Mouse (Mus musculus): Measurements from ENCODE around the gene Rpl37. TPM values are rescaled to one million over a fixed set of nuclear protein-coding genes. Genes with fewer than 3 reads are reported as not detected.
A peak's percentile ranks its signal among the peaks of the same experiment; 100 is the strongest.

Rpl37 gene
- polyA plus RNA-seq, 1 experiment: 999 TPM

GRCm38 (mm10) chr15:5106293-5106692 is 10.2 kb upstream of the Rpl37 start:
- TF ChIP-seq POLR2A (IDR thresholded peaks at IDR 0.05; ENCODE audit: borderline replicate concordance, extremely low read depth, insufficient read depth, insufficient read length, poor library complexity, severe bottlenecking) (no peak), CTCF (IDR thresholded peaks at IDR 0.05; ENCODE audit: borderline replicate concordance, extremely low read depth, insufficient read depth, insufficient read length) (no peak)

GRCm38 (mm10) chr15:5107686-5108654 is 8.5 kb upstream of the Rpl37 start, which contains the start of gene Card6:
Card6 (minus strand) TSS chr15:5108539.
- TF ChIP-seq CTCF (IDR thresholded peaks at IDR 0.05; ENCODE audit: borderline replicate concordance, extremely low read depth, insufficient read depth, insufficient read length): no peak
- no peak for TF ChIP-seq POLR2A (IDR thresholded peaks at IDR 0.05; ENCODE audit: borderline replicate concordance, extremely low read depth, insufficient read depth, insufficient read length, poor library complexity, severe bottlenecking)

More at GRCm38 (mm10) chr15:5106293-5106692, 10.2 kb upstream of the Rpl37 start:
- DNase-seq (ENCODE audit: low read depth): peak; percentile 42

GRCm38 (mm10) chr15:5108655-5109040 is 7.8 kb upstream of the Rpl37 start:
- TF ChIP-seq POLR2A (IDR thresholded peaks at IDR 0.05; ENCODE audit: borderline replicate concordance, extremely low read depth, insufficient read depth, insufficient read length, poor library complexity, severe bottlenecking): no peak
- no peak for TF ChIP-seq CTCF (IDR thresholded peaks at IDR 0.05; ENCODE audit: borderline replicate concordance, extremely low read depth, insufficient read depth, insufficient read length)
- no peak for DNase-seq (ENCODE audit: low read depth)

More at GRCm38 (mm10) chr15:5107686-5108654, 8.5 kb upstream of the Rpl37 start, which contains the start of gene Card6:
- DNase-seq (ENCODE audit: low read depth): no peak

- TF ChIP-seq POLR2A (IDR thresholded peaks at IDR 0.05; ENCODE audit: borderline replicate concordance, extremely low read depth, insufficient read depth, insufficient read length, poor library complexity, severe bottlenecking): no peak
- TF ChIP-seq CTCF (IDR thresholded peaks at IDR 0.05; ENCODE audit: borderline replicate concordance, extremely low read depth, insufficient read depth, insufficient read length): no peak
- DNase-seq (ENCODE audit: low read depth): no peak
Observed at GRCm38 (mm10) chr15:5112651-5113050, 3.8 kb upstream of the Rpl37 start.

- TF ChIP-seq POLR2A (IDR thresholded peaks at IDR 0.05; ENCODE audit: borderline replicate concordance, extremely low read depth, insufficient read depth, insufficient read length, poor library complexity, severe bottlenecking) (no peak), CTCF (IDR thresholded peaks at IDR 0.05; ENCODE audit: borderline replicate concordance, extremely low read depth, insufficient read depth, insufficient read length) (no peak)
- no peak for DNase-seq (ENCODE audit: low read depth)
Observed at GRCm38 (mm10) chr15:5115173-5115572, 1.3 kb upstream of the Rpl37 start.

GRCm38 (mm10) chr15:5117031-5117601 is 671 bp downstream of the Rpl37 start:
- TF ChIP-seq POLR2A (IDR thresholded peaks at IDR 0.05; ENCODE audit: borderline replicate concordance, extremely low read depth, insufficient read depth, insufficient read length, poor library complexity, severe bottlenecking) (no peak), CTCF (IDR thresholded peaks at IDR 0.05; ENCODE audit: borderline replicate concordance, extremely low read depth, insufficient read depth, insufficient read length) (no peak)

GRCm38 (mm10) chr15:5118626-5119025 is 2.2 kb downstream of the Rpl37 start:
- TF ChIP-seq CTCF (IDR thresholded peaks at IDR 0.05; ENCODE audit: borderline replicate concordance, extremely low read depth, insufficient read depth, insufficient read length) (no peak), POLR2A (IDR thresholded peaks at IDR 0.05; ENCODE audit: borderline replicate concordance, extremely low read depth, insufficient read depth, insufficient read length, poor library complexity, severe bottlenecking) (no peak)
- no peak for DNase-seq (ENCODE audit: low read depth)

More at GRCm38 (mm10) chr15:5117031-5117601, 671 bp downstream of the Rpl37 start:
- DNase-seq (ENCODE audit: low read depth): no peak

GRCm38 (mm10) chr15:5119192-5119591 is 2.7 kb downstream of the Rpl37 start:
- no peak for TF ChIP-seq CTCF (IDR thresholded peaks at IDR 0.05; ENCODE audit: borderline replicate concordance, extremely low read depth, insufficient read depth, insufficient read length)
- TF ChIP-seq POLR2A (IDR thresholded peaks at IDR 0.05; ENCODE audit: borderline replicate concordance, extremely low read depth, insufficient read depth, insufficient read length, poor library complexity, severe bottlenecking): no peak
- no peak for DNase-seq (ENCODE audit: low read depth)

GRCm38 (mm10) chr15:5119707-5120106 is 3.3 kb downstream of the Rpl37 start:
- TF ChIP-seq POLR2A (IDR thresholded peaks at IDR 0.05; ENCODE audit: borderline replicate concordance, extremely low read depth, insufficient read depth, insufficient read length, poor library complexity, severe bottlenecking) (no peak), CTCF (IDR thresholded peaks at IDR 0.05; ENCODE audit: borderline replicate concordance, extremely low read depth, insufficient read depth, insufficient read length) (no peak)
- no peak for DNase-seq (ENCODE audit: low read depth)

GRCm38 (mm10) chr15:5121535-5122313 is 5.3 kb downstream of the Rpl37 start:
- no peak for DNase-seq (ENCODE audit: low read depth)
- TF ChIP-seq CTCF (IDR thresholded peaks at IDR 0.05; ENCODE audit: borderline replicate concordance, extremely low read depth, insufficient read depth, insufficient read length) (no peak), POLR2A (IDR thresholded peaks at IDR 0.05; ENCODE audit: borderline replicate concordance, extremely low read depth, insufficient read depth, insufficient read length, poor library complexity, severe bottlenecking) (no peak)

GRCm38 (mm10) chr15:5126456-5126855 is 10.0 kb downstream of the Rpl37 start:
- TF ChIP-seq CTCF (IDR thresholded peaks at IDR 0.05; ENCODE audit: borderline replicate concordance, extremely low read depth, insufficient read depth, insufficient read length) (no peak), POLR2A (IDR thresholded peaks at IDR 0.05; ENCODE audit: borderline replicate concordance, extremely low read depth, insufficient read depth, insufficient read length, poor library complexity, severe bottlenecking) (no peak)
- no peak for DNase-seq (ENCODE audit: low read depth)

All from brain, embryonic 14.5 days (tissue).